Mouse (Mus musculus) neural tube, embryonic 13.5 days (tissue): ENCODE results near the gene Gm21983. TPM values are rescaled to one million over a fixed set of nuclear protein-coding genes. Genes with fewer than 3 reads are reported as not detected.

Experiments used
- ATAC-seq: fragments of 200-750 bp; cut with Nextera tagmentation; 2 replicates; pipeline ENCODE4 v1.8.0; 2017; ENCODE audit warnings: low read depth, mild to moderate bottlenecking, moderate TSS enrichment, moderate library complexity
- H3K27ac ChIP-seq: fragments of 300-500 bp; sonication (generic); replicated peaks from 2 replicates; pipeline ENCODE4 v1.5.1; 2015; ENCODE audit warnings: moderate library complexity, mild to moderate bottlenecking, inconsistent platforms
- H3K27me3 ChIP-seq: fragments of 300-500 bp; sonication (generic); 2 replicates; pipeline ENCODE4 v1.6.1; 2015; ENCODE audit warnings: mild to moderate bottlenecking, inconsistent platforms
- H3K36me3 ChIP-seq: fragments of 300-500 bp; sonication (generic); 2 replicates; pipeline ENCODE4 v1.6.1; 2015; ENCODE audit warnings: mild to moderate bottlenecking, inconsistent platforms
- H3K4me1 ChIP-seq: fragments of 300-500 bp; sonication (generic); replicated peaks from 2 replicates; pipeline ENCODE4 v1.6.1; 2015; ENCODE audit warnings: inconsistent platforms
- H3K4me2 ChIP-seq: fragments of 300-500 bp; sonication (generic); 2 replicates; pipeline ENCODE4 v1.6.1; 2015; ENCODE audit warnings: inconsistent platforms, mild to moderate bottlenecking, moderate library complexity
- H3K4me3 ChIP-seq: fragments of 300-500 bp; sonication (generic); 2 replicates; pipeline ENCODE4 v1.5.1; 2015; ENCODE audit warnings: mild to moderate bottlenecking, inconsistent platforms
- H3K9ac ChIP-seq: fragments of 300-500 bp; sonication (generic); 2 replicates; pipeline ENCODE4 v1.6.1; 2015; ENCODE audit warnings: moderate library complexity, mild to moderate bottlenecking, inconsistent platforms
- H3K9me3 ChIP-seq: fragments of 300-500 bp; sonication (generic); 2 replicates; pipeline ENCODE4 v1.6.1; 2016; ENCODE audit warnings: inconsistent platforms
- WGBS: fragments of 180-500 bp; shearing (Covaris S2); methylation state at CpG from one replicate; pipeline ENCODE4 v1.1.7; 2015; 5-methylcytosine and 5-hydroxymethylcytosine counted together
- polyA plus RNA-seq: library from polyadenylated mRNA; unstranded; fragments of >200 nt; fragmentation: Nextera tagmentation; extraction: Ambion mirVana; gene quantifications from 2 replicates; pipeline ENCODE4 v1.2.1, GENCODE M21; 2015

Gm21983 gene
- polyA plus RNA-seq, 1 experiment from 2014 or later: 0.35 TPM

DNA sequence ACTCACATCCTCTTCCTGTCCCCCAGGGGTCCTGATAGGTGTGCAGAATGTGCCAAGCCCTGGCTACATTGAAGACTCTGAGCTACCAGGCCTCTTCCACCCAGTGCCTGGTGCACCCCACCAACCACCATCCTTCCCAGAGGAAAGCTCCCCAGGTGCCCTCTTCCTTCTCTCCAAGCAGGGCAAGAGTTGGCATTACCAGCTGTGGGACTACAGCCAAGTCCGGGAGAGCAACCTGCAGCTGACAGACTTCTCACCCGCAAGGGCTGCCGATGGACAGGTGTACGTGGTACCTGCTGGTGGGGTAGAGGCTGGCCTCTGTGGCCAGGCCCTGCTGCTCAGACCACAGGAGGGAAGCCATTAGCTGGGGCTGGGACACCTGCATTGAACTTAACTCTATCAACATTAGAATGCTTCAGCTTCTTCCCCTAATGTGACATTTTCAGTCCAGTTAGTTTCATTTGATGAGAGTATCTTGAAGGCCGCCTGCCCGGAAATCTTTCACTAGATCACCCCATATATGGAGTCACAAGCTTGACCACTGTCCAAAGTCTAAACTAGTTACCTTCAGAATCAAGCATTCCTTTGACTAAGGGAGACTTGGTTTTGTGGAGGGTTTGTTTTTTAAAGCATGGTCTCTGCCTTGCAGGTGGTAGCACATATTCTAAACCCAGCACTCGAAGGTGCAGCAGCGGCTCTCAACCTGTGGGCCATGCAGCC lies 23.0 kb upstream of the Gm21983 start:
- no peak overlapping the region for H3K4me2 ChIP-seq

DNA sequence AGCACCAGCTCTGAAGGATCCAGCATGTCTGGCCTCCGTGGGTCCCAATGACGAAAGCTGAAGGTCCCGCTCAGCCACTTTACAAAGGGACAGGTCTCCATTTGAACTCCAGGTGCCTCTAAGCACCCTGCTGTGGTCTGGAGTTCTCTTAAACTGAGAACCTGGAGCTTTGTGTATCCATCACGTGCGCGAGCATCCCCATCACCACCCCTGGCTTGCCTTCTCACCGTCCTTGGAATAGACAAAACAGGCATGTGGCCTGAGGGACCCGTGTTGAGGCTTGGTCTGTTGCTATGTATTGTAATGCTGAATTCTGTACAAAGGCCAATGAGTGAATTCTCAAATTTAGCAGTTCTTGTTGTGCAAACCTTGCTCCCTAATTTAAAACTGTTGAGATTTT lies 17.9 kb upstream of the Gm21983 start:
- no peak overlapping the region for H3K4me3 ChIP-seq
- H3K27me3 ChIP-seq: no peaks in the 10 kb centered on the region
- H3K36me3 ChIP-seq: peaks cover 31% of the 10 kb centered on the region
- no peak overlapping the region for H3K4me2 ChIP-seq
- 88% methylated on average over 8 of the region's 8 CpGs for WGBS
- peaks cover 15% of the 10 kb centered on the region for H3K4me1 ChIP-seq
- no peak overlapping the region for H3K27ac ChIP-seq
- no peak for ATAC-seq
- no peak overlapping the region for H3K9ac ChIP-seq
- no peaks in the 10 kb centered on the region for H3K9me3 ChIP-seq

More for the DNA sequence above, 23.0 kb upstream of the Gm21983 start:
- no peaks in the 10 kb centered on the region for H3K4me1 ChIP-seq
- no peaks in the 10 kb centered on the region for H3K27me3 ChIP-seq
- H3K9me3 ChIP-seq: no peaks in the 10 kb centered on the region
- WGBS: 97% methylated on average over 8 of the region's 8 CpGs
- peaks cover 74% of the 10 kb centered on the region for H3K36me3 ChIP-seq
- H3K4me3 ChIP-seq: no peak overlapping the region
- H3K27ac ChIP-seq: no peak overlapping the region
- ATAC-seq: no peak
- no peak overlapping the region for H3K9ac ChIP-seq

DNA sequence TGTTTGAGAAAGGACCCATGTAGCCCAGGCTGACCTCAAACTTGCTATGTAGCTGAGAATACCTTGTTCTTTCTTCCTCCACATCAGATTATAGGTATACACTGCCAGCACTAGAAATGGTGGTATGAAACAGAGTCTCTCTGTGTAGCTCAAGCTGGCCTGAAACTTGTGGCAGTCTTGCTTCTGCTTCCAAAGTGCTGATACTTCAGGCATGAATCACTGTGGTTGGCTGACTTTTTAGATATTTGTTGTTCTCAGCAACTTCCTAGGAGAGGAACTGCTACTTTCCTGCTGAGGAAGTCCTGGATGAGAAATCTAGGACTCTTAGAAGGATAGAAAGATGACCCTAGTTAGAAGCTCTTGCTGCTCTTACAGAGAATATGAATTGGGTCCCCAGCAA lies 17.5 kb upstream of the Gm21983 start:
- Histone ChIP-seq H3K9me3 (no peaks in the 10 kb centered on the region), H3K4me2 (no peak overlapping the region), H3K9ac (no peak overlapping the region), H3K4me3 (no peak overlapping the region), H3K27me3 (no peaks in the 10 kb centered on the region), H3K36me3 (peaks cover 31% of the 10 kb centered on the region), H3K4me1 (peaks cover 19% of the 10 kb centered on the region), H3K27ac (no peak overlapping the region)
- ATAC-seq: no peak

DNA sequence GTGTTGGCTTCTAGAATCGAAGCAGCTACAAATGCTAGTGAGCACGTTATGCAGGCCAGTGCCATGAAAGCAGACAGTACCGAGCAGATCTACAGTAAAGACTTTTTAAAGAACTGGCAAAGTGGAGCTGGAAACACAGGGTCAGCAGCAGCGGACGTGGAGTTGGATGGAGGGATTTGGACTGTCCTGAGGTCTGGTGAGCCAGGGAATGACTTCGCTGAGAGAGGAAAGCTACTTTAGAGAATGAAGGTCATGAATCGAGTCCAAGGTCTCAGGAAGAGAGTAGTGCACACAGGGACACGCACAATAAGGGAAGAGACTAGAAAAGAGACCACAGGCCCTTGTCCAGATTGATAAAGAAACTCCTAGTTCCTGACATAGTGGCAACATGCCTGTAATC lies 16.7 kb upstream of the Gm21983 start:
- H3K36me3 ChIP-seq: peaks cover 31% of the 10 kb centered on the region
- H3K9me3 ChIP-seq: no peaks in the 10 kb centered on the region
- ATAC-seq: no peak
- WGBS: 95% methylated on average over 8 of the region's 8 CpGs
- H3K4me2 ChIP-seq: no peak overlapping the region
- no peaks in the 10 kb centered on the region for H3K27me3 ChIP-seq
- H3K9ac ChIP-seq: no peak overlapping the region
- H3K4me3 ChIP-seq: no peak overlapping the region
- H3K27ac ChIP-seq: no peak overlapping the region
- H3K4me1 ChIP-seq: peaks cover 24% of the 10 kb centered on the region

DNA sequence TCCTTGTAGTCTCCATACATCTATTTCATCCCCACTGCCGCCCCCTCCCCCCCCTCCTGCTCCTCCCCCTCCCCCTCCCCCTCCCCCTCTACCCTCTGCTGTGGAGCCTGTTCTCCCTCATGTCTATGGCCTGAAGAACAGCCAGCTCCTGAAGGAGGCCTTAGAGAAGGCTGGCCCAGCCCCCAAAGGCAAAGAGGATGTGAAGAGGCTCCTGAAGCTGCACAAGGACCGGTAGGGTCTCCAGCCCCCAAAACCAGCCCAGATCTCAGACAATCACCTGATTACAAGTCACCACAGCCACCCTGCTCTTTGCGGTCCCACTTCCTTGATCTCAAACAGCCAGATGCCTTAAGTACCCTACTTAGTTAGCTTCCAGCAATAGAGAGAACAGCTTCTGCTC lies 16.2 kb upstream of the Gm21983 start:
- H3K27me3 ChIP-seq: no peaks in the 10 kb centered on the region
- no peaks in the 10 kb centered on the region for H3K9me3 ChIP-seq
- 83% methylated on average over 3 of the region's 3 CpGs for WGBS
- no peak overlapping the region for H3K27ac ChIP-seq
- no peak overlapping the region for H3K4me2 ChIP-seq
- peaks cover 24% of the 10 kb centered on the region for H3K4me1 ChIP-seq
- no peak overlapping the region for H3K9ac ChIP-seq
- H3K36me3 ChIP-seq: peaks cover 31% of the 10 kb centered on the region
- no peak overlapping the region for H3K4me3 ChIP-seq
- no peak for ATAC-seq

DNA sequence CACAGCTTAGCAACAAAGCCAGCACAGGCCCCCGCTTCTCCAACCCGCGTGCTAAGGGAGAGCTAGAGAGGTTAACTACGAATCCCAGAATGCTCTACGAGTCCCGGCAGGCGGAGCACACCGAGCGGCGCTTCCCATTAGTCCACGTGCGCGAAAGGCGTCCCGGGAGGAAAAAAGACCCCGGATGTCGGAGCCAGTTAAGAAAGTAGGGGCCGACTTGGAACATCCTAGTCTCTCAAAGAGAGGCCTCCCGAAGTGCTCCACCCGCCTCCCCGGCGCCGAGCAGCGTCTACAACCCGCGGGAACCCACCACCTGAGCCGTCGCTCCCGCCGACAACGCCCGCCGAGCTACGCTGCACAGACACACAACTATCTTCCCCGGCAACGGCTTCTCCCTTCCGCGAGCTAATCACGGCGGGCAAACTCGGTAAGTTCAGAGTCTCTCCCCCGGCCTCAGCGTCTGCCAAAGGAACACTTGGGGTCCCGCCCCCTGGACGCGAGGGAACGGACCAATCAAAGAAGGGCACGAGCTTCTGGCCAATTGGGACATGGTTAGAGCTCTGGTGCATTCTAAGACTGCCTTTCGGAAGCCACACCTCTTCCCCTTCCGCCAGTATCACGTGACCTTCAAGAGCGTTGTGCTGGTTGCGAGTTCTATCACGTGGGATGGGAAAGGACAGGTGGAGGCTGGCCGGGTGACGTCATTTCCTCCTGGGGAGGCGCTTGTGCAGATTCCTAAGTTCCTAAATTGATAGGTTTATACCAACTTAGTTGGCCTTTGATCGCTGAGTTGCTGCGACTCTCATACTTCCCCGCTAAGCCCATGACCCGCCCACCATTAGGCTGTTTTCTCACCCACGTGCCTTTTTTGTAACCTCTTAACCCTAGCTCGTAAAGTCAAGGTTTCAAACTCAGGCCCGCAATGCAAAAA lies 15.1 kb upstream of the Gm21983 start, which contains the start of the genes BC024978 and Snrpa:
BC024978 (plus strand) TSS at position 101 of the 931 bp plus-strand sequence.
Snrpa (minus strand) TSS at position 591 of the 931 bp plus-strand sequence.
- Histone ChIP-seq H3K27me3 (no peaks in the 10 kb centered on the region), H3K4me1 (peaks cover 24% of the 10 kb centered on the region), H3K9ac (peak within 1 kb of the TSS; percentile 82), H3K27ac (peak within 1 kb of the TSS; percentile 96), H3K9me3 (no peaks in the 10 kb centered on the region), H3K4me2 (peak within 1 kb of the TSS; percentile 86), H3K4me3 (peak within 1 kb of the TSS; percentile 87), H3K36me3 (peaks cover 34% of the 10 kb centered on the region)
- peak; percentile 99 for ATAC-seq
- under 1% methylated on average over 64 of the region's 64 CpGs for WGBS

DNA sequence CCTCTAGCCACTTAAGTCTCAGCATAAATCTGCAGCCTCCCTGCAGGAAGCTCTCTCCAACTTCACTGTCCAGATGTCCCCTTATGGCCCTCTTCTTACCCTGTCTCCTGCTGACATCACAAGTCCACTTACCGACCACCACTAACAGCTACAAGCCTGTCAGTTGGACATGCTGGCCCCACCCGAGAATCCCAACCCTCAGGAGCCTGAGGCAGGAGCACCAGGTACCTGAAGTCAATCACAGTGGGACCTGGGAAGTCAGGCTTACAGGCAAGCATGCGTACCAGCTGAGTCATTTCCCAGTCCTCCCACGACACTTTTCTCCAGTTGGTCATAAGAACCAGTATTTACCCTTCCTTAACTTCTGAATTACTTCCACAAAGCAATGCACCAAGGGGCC lies 12.8 kb upstream of the Gm21983 start:
- peak overlapping the region; percentile 51 for H3K9ac ChIP-seq
- H3K4me1 ChIP-seq: peaks cover 24% of the 10 kb centered on the region
- 88% methylated on average over 4 of the region's 4 CpGs for WGBS
- no peak for ATAC-seq
- no peaks in the 10 kb centered on the region for H3K9me3 ChIP-seq
- no peak overlapping the region for H3K27ac ChIP-seq
- H3K4me3 ChIP-seq: peak overlapping the region; percentile 87; the same call in 1 of the 2 replicates
- no peaks in the 10 kb centered on the region for H3K27me3 ChIP-seq
- peaks cover 54% of the 10 kb centered on the region for H3K36me3 ChIP-seq
- H3K4me2 ChIP-seq: peak overlapping the region; percentile 86

DNA sequence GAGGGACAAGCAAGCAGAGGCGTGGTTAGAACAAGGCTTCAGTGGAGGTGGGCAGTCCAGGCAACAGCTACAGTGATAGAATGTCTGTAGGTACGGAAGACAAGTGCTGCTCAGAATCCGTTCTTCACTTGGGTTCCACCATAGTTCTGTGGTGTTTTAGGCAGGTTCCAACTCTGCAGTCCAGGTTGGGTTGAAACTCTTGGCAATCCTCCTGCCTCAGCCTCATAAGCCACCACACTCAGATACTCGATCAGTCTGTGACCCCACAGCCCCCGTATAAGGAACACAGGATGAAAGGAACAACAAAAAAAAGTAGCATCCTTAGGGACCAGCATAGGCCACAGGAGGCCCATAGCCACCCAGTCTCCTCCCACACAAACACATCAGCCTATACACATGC lies 11.5 kb upstream of the Gm21983 start:
- 96% methylated on average over 5 of the region's 5 CpGs for WGBS
- H3K4me1 ChIP-seq: peaks cover 24% of the 10 kb centered on the region
- no peaks in the 10 kb centered on the region for H3K27me3 ChIP-seq
- H3K9me3 ChIP-seq: no peaks in the 10 kb centered on the region
- ATAC-seq: no peak
- no peak overlapping the region for H3K9ac ChIP-seq
- no peak overlapping the region for H3K4me3 ChIP-seq
- no peak overlapping the region for H3K4me2 ChIP-seq
- H3K27ac ChIP-seq: no peak overlapping the region
- H3K36me3 ChIP-seq: peaks cover 67% of the 10 kb centered on the region

DNA sequence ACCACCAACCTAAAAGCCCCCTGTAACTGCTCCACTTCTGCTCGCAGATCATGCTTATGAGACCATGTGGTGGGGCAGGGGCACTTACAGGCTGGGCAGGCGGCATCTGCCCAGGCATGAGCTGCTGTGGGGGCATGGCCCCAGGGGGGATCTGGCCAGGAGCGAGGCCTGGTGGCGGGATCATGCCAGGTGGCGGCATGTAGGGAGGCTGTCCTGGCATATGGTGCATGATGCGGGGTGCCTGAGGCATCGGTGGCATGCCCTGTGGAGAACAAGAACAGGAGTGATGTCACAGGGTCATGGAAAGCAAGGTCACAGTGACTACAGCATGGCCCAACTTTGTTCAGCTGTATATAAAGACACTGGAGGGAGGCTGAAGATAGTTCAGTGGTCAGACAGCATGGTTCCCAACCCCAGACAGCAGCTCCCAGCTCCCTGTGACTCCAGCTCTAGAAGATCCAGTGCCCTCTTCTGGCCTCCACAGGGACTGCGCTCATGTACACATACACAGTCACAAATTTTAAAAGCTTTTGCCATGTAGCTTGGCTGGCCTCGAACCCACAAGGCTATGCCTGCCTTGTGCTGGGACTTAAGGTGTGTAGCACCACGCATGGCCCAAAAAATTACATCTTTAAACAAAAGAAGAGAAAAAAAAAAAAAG lies 8.5 kb upstream of the Gm21983 start:
- Histone ChIP-seq H3K4me3 (no peak overlapping the region), H3K9ac (no peak overlapping the region), H3K4me2 (no peak overlapping the region), H3K27me3 (no peaks in the 10 kb centered on the region), H3K27ac (no peak overlapping the region), H3K9me3 (no peaks in the 10 kb centered on the region), H3K4me1 (peaks cover 15% of the 10 kb centered on the region), H3K36me3 (peaks cover 97% of the 10 kb centered on the region)
- 89% methylated on average over 10 of the region's 10 CpGs for WGBS
- 0 out of 2 replicates have a peak, but pooled peaks have one; percentile 12 for ATAC-seq

DNA sequence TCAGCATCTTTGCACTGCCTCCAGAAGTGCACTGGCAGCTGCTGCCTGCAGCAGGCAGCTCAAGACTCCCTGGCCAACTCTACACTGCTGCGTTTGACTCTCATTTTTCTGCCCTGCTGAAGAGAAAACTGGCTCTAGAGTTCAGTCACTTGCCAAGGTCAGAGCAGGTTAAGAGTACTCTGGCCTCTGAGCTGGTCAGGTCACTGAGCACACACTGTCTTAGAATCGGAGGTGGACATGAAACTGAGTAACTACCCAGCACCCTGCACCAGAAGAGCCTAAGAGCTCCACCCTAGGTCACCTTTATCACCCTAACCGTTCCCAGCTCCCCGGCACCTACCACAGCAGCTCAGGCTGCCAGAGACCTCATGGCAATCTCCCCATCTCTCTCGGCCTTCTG lies 5.1 kb upstream of the Gm21983 start:
- no peak overlapping the region for H3K4me3 ChIP-seq
- H3K27me3 ChIP-seq: no peaks in the 10 kb centered on the region
- no peak overlapping the region for H3K27ac ChIP-seq
- no peak overlapping the region for H3K4me2 ChIP-seq
- WGBS: 93% methylated on average over 5 of the region's 5 CpGs
- ATAC-seq: no peak
- no peaks in the 10 kb centered on the region for H3K9me3 ChIP-seq
- H3K36me3 ChIP-seq: peaks cover 81% of the 10 kb centered on the region
- no peak overlapping the region for H3K9ac ChIP-seq
- no peaks in the 10 kb centered on the region; the same call in 1 of the 2 replicates for H3K4me1 ChIP-seq

DNA sequence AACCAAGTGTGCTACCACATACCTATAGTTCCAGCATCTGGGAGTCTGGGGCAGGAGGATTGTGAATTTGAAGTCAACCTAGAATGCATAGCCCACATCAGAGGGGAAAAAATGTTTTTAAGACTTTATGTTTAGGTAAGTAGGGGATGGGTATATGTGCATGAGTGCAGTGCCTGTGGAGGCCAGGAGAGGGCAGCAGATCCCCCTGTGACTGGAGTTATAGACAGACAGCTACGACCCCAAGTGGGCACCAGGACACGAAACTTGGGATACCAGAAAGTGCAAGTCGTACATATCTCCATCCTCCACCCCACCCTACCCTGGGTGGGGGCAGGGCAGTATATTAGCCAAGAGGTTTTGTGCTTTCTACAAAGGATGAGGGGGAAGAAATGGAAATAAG lies 4.1 kb upstream of the Gm21983 start:
- 70% methylated on average over 3 of the region's 3 CpGs for WGBS
- H3K4me3 ChIP-seq: no peak overlapping the region
- peaks cover 71% of the 10 kb centered on the region for H3K36me3 ChIP-seq
- H3K9me3 ChIP-seq: no peaks in the 10 kb centered on the region
- no peak overlapping the region for H3K9ac ChIP-seq
- no peak for ATAC-seq
- no peak overlapping the region for H3K4me2 ChIP-seq
- H3K4me1 ChIP-seq: peaks cover 8% of the 10 kb centered on the region
- no peaks in the 10 kb centered on the region for H3K27me3 ChIP-seq
- H3K27ac ChIP-seq: no peak overlapping the region

DNA sequence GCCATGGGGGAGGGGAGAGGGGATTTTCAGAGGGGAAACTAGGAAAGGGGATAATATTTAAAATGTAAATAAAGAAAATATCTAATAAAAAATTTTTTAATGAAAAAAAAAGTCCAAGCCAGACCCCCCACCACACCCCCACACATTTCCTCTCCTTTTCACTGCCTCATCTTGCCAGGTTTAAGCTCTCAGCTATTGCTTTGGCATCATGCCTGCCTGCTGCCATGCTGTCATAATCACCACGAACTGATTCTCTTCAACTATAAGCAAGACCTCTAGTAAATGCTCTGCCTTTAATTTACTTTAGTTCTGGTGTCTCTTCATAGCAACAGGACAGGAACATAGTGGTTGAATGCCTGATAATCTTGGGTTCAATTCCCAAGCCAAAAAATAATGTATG lies 1.6 kb upstream of the Gm21983 start:
- Histone ChIP-seq H3K36me3 (peaks cover 46% of the 10 kb centered on the region), H3K9ac (no peak overlapping the region), H3K27me3 (no peaks in the 10 kb centered on the region), H3K4me1 (peaks cover 25% of the 10 kb centered on the region), H3K4me2 (no peak overlapping the region), H3K9me3 (no peaks in the 10 kb centered on the region), H3K4me3 (no peak overlapping the region), H3K27ac (no peak overlapping the region)
- no peak for ATAC-seq
- 93% methylated on average over 1 of the region's 1 CpGs for WGBS
